Mouse (Mus musculus) right cerebral cortex, postnatal 4 days (tissue): Measurements from ENCODE around the gene Cript.
"Not testable (repeated sequence)": the region's sequence is repeated elsewhere in the genome, so short reads cannot be mapped to it uniquely, and the experiment has no call there.

Experiments used
- DNase-seq: peaks from one replicate; pipeline ENCODE4 v3.0.0-alpha.2; 2022

Cript gene

DNA sequence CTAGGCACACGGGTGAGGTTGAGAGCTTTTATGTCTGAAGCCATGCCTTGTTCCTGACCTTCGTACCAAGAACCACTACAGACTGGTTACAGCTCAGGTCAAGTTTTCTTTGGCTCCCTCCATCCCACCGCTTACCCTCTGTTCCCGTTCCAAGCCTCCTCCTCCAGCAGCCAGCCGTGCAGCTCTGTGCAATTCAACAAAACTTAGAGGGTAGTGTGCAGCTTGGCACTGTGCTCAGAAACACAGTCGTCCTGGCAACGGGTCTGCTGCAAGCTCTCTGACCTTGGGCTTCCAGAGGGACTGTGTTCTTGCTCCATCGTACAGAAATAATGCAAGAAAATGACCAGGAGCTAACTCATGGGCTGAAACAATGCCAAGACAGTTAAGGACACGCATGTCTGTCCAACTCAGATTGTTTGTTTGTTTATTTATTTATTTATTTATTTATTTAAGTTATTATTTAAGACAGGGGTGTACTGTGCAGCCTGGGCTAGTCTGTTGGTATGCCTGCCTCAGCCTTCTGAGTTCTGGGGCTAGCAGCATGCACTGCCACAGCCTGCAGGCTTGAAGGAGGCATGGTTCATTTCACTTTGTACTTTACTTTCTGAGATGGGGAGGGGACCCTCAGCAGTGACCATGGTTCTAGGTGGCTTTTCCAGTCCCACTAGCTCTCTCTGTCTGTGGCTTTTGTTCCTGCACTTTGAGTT, 25.3 kb downstream of the Cript start:
- peak; percentile 37 for DNase-seq

DNA sequence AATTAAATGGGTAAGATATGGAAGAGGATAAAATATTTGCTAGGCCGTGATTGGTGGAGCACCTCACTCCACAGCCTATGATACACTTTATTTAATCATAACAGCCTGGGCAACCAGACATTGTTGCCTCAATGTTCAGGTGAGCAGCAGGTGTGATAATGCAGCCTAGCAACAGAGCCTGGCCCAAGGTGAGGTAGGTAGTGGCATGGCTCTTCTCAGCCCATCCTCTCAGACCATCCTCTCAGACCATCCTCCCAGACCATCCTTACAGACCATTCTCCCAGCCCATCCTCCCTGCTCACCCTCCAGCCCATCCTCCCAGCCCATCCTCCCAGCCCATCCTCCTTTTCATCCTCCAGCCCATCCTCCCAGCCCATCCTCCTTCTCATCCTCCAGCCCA, 26.3 kb downstream of the Cript start:
- DNase-seq = no peak

GRCm38 (mm10) chr17:87052432-87052831, 27.1 kb downstream of the Cript start:
- DNase-seq = no peak

- DNase-seq = no peak
Observed at GRCm38 (mm10) chr17:87053921-87054320, 28.6 kb downstream of the Cript start.

GRCm38 (mm10) chr17:87055051-87055459, 29.7 kb downstream of the Cript start:
- DNase-seq = peak; percentile 46

DNA sequence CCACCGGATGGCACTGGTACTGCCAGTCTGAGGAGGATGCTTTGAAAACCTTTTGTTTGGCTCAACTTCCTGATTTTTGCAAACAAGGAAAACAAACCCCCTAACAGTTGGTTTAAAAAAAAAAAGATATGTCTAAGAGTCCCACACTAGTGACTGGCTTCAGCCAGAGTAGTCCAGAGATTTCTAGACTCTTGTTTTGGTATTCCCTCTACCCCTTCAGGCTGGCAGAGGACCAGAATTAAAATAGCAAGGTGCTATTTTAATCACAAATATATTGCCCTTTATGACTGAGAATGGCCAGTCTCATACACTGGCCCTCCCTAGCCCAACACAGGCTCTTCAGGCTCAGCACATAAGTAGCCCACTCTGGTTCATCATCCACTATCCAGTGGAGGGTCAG, 30.3 kb downstream of the Cript start:
- no peak for DNase-seq

DNA sequence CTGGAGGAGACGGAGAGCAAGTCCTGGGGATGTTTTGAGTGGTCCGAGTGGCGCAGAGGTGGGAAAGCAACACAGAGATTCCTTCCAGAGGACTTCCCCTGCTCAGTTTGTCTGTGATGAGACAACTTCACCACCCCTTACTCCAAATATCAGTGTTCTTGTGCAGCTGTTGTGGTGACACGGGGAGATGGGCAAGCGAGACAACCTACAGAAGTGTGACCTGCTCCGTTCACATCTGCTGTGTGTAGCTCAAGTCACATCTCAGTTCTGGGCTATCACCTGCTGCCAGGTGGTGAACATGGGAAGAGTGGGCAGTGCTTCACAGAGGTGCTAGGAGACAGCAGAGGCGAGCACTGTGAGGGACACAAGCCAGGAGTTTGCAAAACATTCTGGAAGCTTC, 31.4 kb downstream of the Cript start:
- DNase-seq = no peak

DNA sequence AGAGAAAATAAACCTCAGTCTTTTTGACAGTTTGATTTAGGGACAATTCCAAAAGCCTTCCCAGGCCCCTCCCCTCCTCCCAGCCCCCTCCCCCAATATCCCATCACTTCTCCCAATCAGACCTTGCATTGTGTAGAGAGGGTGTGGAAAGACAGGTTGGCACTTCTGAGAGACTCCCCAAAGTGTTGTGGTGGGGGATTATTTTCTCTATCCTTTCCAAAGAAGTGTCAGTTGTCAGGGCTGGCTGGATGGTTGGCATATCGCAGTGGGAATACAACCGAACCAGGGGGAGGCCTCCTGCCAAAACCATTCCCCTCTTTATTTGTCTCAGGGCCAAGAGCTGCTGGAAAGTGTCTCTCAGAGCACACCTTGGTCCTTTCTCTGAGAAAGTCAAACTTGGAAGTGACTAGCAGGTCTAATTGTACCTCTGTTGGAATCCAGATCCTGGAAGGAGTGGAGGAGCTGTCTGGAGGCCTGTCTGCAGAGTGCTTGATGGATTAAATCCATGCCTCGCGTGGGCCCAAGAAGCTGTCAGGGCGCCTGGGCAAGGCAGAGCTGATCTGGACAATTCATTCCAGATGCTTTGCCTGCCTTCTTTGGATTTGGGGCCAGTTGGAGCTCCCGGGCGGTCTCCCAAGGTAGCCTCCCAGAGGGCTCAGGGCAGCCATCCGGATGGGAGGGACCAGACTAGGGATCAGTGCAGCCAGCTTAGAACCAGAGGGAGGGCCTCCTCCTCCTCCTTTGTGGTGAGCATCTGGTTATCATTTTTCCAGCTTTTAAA, 32.3 kb downstream of the Cript start:
- DNase-seq = no peak

DNA sequence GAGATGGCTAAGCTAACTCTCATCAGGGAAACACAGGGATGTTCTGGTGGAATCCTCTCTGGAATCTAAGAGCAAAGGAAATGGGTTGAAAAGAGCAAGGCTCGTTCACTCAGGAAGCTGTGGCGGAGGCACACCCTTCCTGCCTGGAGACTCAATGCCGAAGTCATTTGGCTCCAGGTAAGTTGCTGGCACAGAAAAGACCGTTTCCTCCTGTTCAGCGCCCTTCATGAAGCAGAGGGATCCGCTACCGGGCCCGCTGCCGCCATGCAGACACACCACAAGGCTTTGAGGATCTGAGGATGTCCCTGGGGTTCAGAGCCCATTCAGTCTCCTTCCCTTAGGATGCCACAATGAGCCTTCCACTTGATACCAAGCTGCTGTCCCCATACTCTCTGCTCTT, 37.3 kb downstream of the Cript start:
- DNase-seq = no peak

DNA sequence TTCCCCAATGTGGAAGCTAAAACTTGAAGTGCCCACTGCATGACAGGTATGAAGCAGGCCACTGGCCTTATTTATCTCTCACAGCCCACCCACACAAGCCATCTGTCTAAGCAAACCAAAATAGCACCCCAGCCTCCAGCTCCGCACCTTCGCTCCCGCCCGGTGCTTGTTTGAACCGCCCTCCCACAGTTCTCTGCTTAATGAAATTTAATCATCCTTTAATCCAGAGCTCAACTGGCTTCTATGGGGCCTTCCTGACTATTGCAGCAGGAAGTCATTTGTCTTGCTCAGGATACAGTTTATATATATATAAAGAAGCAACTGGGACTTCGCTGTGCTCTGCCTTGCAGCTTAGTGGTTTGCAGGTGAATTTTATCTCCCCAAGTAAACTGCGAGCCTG, 38.1 kb downstream of the Cript start:
- no peak for DNase-seq

- DNase-seq = no peak
Observed at GRCm38 (mm10) chr17:87063969-87064368, 38.6 kb downstream of the Cript start.

DNA sequence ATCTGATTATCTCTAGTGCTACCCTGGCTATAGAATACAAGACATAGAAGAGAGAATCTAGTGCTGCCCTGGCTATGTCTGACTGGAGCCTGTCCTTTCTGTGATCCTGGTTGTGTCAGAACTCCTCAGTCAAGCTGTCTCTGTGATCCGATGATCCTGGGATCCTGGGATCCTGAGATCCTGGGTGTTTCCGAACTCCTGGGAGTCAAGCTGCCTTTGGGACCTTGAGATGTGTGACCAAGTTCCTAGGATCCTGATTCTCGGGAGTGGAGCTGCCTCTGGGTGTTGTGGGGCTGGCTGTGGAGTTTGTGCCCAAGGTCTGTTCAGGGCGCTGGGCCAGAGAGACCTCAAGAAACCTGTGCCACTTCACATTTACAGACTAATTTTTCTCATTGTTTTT, 43.6 kb downstream of the Cript start:
- no peak for DNase-seq

DNA sequence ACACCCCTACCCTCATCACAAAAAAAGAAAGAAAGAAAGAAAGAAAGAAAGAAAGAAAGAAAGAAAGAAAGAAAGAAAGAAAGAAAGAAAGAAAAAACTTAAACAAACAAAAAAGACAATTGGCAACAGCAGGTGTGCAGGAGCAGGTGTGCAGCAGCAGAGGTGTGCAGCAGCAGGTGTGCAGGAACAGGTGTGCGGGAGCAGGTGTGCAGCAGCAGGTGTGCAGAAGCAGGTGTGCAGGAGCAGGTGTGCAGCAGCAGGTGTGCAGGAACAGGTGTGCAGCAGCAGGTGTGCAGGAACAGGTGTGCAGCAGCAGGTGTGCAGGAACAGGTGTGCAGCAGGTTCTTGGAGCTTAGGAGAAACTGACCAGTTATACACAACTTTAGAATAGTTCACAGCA, 46.8 kb downstream of the Cript start:
- DNase-seq = not testable (repeated sequence)

GRCm38 (mm10) chr17:87072766-87073440, 47.6 kb downstream of the Cript start:
- no peak for DNase-seq

DNA sequence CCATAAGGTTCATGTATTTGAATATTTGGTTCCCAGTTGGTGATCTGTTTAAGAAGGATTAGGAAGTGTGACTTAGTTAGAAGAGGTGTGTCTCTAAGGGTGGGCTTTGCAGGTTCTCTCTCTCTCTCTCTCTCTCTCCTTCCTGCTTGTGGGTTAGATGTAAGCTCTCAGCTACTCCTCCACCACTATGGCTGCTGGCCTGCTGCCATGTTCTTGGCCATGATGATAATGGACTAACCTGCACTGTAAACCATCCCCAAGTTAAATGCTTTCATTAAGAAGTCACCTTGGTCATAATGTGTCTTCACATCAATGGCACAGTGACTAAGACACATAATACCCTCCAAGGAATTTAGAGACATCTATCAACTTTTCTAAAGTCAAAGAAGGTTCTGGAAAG, 48.1 kb downstream of the Cript start:
- no peak for DNase-seq

DNA sequence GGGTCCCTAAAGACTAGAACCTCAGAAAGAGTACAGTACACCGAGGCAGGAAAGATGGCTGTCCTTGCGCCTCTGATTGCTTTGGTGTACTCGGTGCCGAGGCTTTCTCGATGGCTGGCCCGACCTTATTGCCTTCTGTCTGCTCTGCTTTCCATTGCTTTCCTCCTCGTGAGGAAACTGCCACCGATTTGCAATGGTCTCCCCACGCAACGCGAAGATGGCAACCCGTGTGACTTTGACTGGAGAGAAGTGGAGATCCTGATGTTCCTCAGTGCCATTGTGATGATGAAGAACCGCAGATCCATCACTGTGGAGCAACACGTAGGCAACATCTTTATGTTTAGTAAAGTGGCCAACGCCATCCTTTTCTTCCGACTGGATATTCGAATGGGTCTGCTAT, 52.9 kb downstream of the Cript start:
- not testable (repeated sequence) for DNase-seq

GRCm38 (mm10) chr17:87080724-87081123, 55.4 kb downstream of the Cript start:
- DNase-seq = no peak

- no peak for DNase-seq
Observed at GRCm38 (mm10) chr17:87082547-87082946, 57.2 kb downstream of the Cript start.

DNA sequence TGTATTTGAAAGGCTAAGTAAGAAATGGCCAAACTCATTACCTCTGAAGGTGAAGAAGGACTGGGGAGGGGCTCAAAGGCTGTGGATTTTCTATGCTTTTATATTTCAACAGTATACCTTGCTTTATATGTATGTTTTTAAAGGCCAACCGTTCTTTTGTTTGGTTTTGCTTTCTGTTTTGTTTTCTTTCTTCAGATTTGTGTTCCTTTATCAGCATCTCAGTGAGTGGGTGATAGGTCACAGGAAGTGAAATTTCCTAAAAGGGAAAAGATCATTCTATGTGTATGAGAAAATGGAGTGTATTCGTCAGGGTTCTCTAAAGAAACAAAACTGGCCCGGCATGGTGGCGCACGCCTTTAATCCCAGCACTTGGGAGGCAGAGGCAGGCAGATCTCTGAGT, 58.3 kb downstream of the Cript start:
- no peak for DNase-seq
